Mouse (Mus musculus) layer of hippocampus, adult 18-20 months (tissue): ENCODE measurements at regions not wholly inside any gene's neighbourhood (a gene's known extent, or its start where the extent isn't known, plus 50 kb on each side); places are given as distances from the start of the nearest gene placed in this dataset.
"Not testable (repeated sequence)": the region's sequence is repeated elsewhere in the genome, so short reads cannot be mapped to it uniquely, and the experiment has no call there.

Source experiments
- DNase-seq, 2 experiments: peaks; one replicate each; pipeline ENCODE4 v3.0.0; 2022; ENCODE audit warnings: low spot score in 2 of 2

DNA sequence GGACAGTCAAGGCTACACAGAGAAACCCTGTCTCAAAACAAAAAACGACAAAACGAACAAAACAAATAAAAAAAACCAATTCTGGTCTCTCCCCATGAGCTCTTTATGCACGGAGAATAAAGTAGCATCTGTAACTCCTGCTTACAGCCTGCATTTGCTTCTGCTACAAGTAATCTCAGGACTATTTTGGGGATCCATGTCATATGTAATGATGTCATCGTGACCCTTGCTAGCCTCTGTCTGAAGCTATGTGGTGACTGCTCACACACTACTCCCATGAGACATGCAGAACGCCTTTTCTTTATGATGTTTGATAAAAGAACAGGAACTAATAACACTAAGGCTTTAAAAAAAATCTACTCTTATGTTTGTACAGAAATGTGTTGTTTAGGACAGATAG, 448.0 kb downstream of the Cbln4 start:
- no peak for DNase-seq

DNA sequence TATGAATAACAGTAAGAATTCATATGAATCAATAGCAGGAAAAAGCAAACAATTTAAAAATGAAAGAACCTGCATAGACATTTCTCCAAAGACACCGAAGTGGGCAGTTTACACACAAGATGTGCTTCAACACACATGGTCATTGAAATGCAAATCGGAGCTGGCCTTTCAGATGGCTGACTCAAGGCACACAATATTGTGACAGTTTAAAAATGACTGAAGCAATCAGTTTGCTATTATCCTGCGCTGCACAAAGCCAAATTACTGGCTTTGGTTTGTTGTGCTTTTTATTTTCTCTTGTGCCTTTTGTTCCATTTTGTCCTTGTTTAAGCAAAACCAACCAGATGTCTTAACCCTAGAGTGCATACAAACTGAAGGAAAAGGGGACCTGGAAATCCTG, 449.4 kb downstream of the Cbln4 start:
- DNase-seq, result no peak

DNA sequence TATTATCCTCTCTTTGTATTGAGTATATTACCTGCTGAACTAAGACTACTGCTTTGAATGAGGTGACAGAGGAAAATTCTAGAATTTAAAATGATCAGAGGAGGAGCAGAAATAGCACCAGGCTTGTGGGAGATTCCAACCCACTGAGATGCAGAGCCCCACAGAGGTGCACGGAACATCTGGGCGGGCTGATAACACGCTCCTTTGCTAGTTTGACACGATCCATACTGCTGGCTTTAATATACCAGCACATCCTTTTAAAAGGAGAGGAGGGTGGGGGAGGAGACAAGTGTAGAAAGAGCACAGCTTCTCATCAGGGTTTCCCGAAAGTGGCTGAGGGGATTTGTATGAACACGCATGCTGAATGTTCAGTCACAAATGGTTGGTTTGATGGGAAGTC, 451.0 kb downstream of the Cbln4 start:
- no peak for DNase-seq

DNA sequence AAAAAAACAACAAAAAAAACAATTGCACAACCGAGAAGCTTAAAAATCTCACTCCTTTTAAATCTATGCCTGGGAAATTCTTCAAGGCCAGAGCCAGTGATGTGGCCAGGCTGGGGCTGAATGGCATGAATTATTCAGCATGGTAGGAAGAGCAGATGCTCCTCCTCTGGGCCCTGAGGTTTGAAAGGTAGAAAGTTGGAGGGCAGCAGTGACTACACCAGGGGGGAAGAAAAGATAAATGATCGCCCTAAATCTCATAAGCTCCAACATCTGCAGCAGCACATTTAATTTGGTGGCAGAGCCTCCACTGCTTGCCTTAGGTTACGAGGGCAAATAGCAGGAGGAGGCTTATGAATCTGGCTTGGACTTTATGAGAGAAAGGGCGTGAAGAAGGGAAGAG, 455.1 kb downstream of the Cbln4 start:
- DNase-seq, result no peak

DNA sequence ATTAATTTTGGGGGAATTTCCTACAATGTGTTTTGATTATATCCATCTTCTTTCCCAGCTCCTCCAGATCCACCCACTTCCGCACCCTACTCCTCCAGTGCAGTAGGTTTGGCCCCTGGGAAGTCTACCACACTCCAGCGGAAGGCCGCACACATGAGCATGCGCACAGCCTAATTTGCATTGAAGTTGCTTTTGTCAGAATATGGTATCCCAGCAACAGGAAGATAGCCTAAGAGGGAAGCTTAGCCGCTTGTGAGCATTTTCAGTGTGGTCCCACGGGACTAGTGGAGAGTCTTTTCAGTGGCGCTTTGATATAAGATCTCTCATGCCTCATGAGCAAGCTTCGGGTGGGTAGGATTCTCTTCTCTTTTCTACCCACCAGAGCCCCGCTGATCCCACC, 455.6 kb downstream of the Cbln4 start:
- peak; percentile 9 to 38 for DNase-seq

DNA sequence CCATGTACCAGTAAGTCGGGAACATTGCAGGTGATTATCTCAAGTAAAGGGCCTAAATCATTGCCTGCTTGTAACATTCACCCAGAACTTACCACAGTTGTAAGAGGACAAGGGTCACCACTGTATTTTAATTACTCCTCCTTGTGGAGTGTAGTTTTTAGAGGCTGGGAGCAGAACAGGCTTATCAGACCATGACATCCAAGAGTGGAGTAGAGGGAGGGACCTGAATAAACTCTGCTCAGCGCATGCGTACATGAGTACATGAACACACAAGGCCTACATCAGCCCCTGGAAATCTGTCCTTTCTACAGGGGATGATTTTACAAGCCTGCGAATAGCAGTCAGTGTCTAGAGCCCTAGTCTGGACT, 456.4 kb downstream of the Cbln4 start:
- DNase-seq, result no peak

DNA sequence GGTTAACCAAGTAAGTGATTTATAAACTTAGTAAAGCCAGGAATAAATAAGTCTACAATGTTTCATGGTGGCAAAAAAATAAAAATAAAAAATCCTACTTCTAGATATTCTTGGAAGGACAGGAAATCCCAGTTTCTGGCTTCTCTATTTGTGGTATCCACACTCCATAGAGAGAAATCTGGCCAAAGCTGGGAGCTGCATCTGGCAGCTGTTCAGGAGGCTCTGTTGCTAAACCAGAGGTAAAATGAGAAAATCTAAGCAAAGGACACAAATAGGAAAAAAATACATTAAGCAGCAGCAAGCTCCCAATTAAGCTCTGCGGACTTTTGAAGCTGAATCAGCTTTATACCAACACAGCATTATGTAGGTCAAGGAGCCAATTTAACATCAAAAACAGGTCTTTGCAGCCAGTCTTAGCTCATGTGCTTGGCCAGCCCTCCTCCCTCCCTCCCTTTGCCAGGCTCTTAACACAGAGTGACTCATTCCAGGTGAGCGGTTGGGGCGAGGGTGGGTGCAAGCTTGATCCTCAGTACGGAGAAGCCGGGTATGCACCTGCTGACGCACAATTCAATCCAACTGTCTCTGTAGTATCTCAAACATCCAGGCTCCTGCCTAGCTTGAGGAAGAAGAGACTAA, 456.9 kb downstream of the Cbln4 start:
- DNase-seq, result no peak

DNA sequence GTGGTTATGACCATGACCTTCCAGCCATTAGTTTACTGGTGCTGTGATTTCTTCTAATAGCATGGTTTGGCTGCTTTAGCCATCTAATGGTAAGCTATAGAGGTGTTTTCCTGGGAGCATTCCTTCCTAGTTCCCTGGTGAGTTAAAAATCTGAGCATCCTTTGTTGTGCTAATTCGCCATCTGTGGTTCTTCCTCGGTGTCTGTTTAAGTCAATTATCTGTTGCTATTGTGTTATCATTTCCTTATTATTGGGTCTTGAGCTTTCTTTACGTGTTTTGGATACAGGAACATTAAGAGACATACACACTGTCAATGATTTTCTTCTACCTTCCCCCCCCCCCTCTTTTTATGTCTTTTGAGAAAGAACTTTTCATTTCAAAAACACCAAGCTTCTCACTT, 468.9 kb downstream of the Cbln4 start:
- DNase-seq, result no peak

DNA sequence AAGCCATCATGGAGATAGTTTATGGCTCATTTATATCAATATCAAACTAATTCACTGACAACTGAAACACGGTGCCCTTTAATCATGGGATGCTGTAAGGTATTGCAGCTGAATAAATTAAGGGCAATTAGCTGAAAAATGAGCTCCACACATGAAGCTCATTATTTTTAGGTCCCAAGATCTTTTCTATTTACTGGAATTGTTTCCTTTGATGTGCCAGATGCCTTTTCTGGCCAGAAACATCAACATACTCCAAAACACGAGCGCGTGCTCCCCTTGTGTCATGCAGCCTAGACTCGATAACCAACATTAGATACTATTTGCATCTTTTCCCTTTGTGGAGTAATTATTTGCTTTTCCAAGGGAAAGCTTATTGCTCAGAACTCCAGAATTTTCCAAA, 480.6 kb downstream of the Cbln4 start:
- no peak for DNase-seq

DNA sequence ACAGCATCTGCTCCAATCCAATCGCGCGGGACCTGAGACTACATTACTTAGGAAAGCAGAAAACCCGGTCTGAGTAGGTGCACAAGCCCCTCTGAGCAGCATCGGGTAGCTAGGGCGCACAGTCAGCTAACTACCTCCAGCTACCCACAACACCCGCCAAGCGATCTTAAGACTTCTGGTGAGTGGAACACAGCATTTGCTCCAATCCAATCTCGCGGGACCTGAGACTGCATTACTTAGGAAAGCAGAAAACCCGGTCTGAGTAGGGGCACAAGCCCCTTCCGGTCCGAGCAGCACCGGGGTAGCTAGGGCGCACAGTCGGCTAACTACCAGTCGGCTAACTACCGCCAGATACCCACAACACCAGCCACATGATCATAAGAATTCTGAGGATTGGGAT, 500.5 kb downstream of the Cbln4 start:
- not testable (repeated sequence) for DNase-seq

DNA sequence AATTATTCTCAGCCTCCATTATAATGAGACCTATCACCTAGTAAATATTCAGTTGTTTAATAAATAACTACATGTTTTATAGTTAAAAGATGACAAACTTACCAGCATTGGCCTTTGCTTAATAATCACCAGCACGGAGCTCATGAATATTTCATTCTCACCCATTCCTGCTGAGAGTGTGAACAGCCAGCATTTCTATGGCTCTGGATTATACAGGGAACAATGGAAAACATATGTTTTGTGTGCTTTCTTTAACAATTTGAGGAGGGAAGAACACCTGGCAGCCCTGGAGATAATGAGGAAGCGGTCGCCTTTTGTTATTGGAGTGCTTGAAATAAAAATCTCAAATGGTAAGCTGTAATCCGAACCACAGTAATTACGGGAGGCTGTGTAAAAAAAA, 528.4 kb downstream of the Cbln4 start:
- DNase-seq, result no peak

DNA sequence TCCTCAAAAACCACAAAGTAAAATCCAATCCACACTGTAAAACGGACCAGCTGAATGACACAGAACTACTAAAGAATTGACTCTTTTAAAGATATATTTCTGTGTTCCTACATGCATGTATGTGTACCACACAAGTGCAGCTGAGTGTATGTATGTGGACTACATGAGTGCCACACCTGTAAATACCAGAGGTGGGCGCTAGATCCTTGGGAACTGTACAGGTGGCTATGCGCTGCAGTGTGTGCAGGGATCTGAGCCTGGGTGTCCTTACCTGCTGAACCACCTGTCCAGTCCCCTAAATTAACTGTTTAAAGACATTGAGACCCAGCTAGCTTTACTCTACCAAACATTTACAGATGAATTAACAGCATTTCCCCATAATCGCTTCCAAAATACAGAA, 546.6 kb downstream of the Cbln4 start:
- no peak for DNase-seq

DNA sequence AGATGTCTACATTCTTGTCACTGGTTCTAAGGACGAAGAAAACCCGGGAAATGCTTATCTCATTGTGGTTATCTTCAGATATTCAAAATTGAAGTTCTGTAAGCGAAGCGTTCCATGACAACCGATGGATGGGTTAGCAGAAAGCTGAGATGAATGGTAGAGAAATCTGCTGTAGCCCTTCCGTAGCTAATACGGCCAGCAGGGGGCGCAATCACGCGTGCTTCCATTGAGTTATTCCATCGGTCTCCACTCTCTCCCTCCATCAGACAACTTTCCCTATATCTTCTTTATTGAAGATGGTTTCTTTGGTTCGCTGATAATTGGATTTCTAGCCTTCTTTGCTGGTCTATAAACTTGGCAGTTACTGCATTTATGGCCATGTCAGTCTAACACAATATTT, 549.5 kb downstream of the Cbln4 start:
- DNase-seq, result peak in 1 of 2 experiments; percentile 77

DNA sequence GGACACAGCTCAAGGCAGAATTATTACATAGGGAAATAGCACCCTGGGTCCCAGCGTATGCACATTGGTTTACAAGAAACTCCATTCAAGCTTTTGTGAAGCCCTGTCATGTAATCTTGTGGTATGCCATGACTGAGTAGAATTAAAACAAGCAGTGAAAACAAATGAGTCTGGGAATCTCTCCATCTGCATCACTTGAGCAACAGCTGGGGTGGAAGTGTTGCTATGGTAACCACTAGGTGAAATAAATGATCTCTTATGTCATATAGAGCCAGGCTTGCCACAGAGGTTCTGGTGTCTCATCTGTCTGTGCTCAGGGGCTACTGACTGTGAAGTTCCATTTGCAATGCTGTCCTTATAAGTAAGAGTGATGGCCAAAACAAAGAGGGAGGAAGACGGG, 556.0 kb downstream of the Cbln4 start:
- peak; percentile 10 to 60 for DNase-seq

DNA sequence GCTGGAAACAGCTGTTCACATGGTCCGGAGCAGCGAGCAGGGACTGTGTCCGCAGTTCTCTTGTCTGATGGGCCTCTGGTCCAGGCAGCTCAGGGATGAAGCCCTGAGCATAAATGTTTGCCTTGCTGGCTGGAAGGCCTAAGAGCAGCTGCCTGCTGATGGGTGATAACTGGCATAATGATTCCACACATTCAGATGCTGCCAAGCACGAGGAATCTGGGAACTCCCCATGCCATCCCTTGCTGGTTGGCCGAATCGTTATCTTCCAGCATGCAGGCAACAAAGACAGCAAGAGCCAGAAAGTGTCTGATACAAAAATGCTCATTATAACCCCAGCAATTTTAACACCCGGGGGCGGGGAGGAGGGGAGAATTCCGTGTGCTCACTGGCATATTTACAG, 590.0 kb downstream of the Cbln4 start:
- DNase-seq, result no peak

DNA sequence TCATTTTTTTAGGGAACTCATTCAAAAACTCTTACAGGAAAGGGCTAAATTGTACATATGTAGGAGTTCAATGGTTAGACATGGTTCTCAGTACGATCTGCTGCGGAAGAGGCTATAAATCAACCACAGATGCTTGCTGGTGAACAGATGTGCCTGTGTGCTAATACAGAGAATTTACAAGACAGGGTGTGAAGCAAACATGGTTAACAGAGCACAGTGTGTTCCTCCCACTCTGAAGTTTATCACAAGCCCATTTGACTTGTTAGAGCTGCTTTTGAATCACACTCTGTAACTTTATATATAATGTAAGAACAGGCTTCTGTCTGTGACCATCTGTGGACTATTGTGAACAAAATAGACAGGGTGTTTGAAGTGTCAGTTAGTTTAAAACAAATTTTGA, 637.2 kb downstream of the Cbln4 start:
- peak in 1 of 2 experiments; percentile 27 for DNase-seq

DNA sequence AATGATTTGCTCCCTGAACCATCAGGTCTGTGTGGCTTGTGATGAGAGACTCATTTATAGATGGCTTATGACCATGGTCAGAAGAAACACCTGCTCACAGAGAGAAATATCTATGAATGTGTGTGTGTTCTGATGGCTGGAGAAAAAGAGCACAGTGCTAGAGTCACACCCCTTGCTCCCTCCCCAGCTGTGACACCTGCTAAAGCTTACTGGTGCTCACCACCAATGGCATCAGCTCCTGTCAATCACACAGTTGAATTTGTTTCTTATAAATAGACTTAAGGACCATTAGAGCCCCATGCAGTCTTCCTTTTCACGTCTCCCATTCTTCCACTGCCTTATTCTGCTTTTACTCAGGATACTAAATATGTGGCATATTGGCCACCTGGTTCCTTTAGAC, 654.3 kb downstream of the Cbln4 start:
- no peak for DNase-seq

DNA sequence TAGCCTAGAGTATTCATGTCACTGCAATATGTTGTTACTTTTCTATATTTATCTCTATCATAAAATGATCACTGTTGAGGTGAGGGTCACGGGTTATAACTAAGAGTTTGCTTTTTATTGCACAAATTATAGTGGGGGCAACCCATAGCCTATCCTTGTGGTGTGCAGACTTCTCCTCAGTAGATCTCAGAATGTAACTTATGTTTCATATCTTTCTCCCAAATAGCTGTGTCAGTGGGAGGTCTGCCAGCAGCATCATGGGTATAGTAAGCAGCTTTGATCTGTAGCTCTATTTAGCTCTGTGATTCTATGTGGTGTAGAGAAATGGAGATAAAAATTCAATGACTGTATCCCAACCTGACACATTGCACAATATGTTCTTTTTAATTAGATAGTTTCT, 641.9 kb downstream of the Dok5 start:
- peak in 1 of 2 experiments; percentile 6 for DNase-seq

DNA sequence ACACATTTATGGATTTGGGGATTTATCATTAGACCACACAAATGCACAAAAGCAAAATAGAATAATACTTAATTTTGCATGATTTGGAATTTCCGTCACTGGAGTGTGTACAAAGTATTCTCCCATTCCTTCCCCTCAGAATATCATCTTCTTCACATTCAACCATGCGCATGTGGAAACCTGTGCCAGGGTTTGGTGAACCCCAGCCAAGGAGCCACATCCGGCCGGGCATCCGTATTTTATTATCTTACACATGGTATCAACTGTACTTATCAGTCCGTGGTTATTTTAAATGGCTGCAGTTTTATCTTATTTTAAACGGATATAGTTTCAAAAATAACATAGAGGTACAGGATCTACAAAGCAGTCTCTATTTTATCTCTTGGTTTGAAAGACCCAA, 641.4 kb downstream of the Dok5 start:
- DNase-seq, result no peak

DNA sequence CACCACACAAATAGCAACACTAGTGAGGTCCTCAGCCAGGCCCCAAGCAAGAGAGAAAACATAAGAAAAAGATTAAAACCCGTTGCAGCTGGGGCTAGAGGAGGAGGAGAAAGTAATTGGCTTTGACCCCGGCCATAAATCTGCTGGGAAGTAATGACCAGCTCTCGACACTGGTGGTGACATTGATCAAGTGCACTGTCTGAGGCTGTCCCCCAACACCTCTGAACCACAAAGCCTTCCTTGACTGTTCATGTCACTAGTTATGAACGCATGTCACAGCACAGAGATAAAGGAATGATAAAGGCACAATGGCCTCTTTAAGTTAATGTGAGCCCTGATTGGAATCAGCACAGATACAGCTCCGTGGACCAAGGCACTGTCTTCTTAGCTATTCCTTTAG, 640.1 kb downstream of the Dok5 start:
- DNase-seq, result no peak

DNA sequence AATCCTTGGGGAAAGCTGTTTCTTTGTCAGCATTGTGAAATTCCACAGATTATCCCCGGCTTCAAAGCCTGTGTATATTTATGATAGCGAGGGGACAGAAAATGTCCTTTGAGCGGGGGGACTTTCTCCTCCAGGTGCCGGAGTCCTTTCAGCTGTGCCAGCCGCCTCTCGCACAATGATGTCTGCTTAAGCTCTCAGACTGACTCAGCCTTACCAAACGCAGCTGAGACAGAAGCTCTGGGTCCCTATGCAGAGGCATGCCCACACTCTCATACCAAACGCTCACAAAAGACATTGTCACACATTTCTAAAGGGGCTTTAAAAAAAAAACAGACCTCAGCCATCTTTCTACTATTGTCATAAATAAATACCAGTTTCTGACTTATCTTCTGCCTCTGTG, 633.9 kb downstream of the Dok5 start:
- DNase-seq, result peak in 1 of 2 experiments; percentile 4

DNA sequence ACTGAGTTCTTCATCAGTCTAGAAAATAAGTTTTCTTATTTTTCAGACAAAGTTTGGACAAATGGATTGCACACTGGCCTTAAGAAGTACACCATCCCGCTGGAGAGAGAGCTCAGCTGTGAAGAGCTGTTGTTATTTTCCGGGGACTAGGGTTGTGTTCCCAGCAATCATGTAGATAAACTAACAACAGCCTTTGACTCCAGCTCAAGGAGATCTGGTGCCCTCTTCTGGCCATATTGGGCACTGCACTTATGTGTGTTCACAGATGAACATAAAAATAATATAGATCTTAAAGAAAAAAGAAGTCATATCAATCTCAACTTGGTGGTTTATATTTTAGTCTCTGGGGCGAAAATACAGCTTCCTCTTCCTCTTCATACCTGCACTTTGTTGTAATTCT, 633.0 kb downstream of the Dok5 start:
- no peak for DNase-seq

DNA sequence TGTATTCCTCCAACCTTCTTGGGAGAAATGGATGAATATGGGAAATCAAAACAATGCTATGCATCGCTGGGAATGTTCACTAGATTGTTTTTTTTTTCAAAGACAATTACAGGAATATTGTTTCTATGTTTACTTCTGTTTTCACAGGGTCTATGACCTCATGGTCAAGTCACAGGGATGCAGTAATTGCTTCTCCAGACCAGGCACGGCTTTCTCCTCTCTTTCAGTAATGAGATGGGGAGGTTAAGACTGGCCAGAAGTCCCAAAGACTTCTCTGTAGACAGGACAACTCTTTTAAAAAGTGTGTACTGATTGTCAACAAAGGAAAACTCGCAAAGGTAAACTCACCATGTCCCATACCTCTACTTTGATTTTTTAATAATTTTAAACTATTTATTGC, 631.8 kb downstream of the Dok5 start:
- DNase-seq, result no peak
